Mouse (Mus musculus): ENCODE data around the gene Nup98. TPM values are rescaled to one million over a fixed set of nuclear protein-coding genes. Genes with fewer than 3 reads are reported as not detected.

Nup98 gene
- polyA plus RNA-seq, 1 experiment, result 23.0 TPM

GRCm38 (mm10) chr7:102116579-102117331 lies 93.2 kb downstream of the Nup98 start, which contains the start of gene Chrna10:
Chrna10 (minus strand) TSS chr7:102116828.
- no peaks in the 10 kb centered on the region for H3K79me3 ChIP-seq (ENCODE audit: low read depth)
- H3K36me3 ChIP-seq (ENCODE audit: control insufficient read depth, insufficient read depth), result peaks cover 22% of the 10 kb centered on the region
- H3ac ChIP-seq (ENCODE audit: control insufficient read depth, insufficient read length, low read depth), result no peak within 1 kb of the TSS
- no peak for TF ChIP-seq FOSL1 (IDR thresholded peaks at IDR 0.05; ENCODE audit: insufficient read depth, low read length, poor library complexity, severe bottlenecking)
- TF ChIP-seq CEBPB (IDR thresholded peaks at IDR 0.05; ENCODE audit: low read depth), result no peak
- TF ChIP-seq CTCF (IDR thresholded peaks at IDR 0.05; ENCODE audit: control insufficient read depth, insufficient read depth, insufficient read length), result no peak
- no peak for TF ChIP-seq MYOG (IDR thresholded peaks at IDR 0.05; ENCODE audit: control insufficient read depth, extremely low read depth, insufficient read length)
- no peak for TF ChIP-seq MAX (IDR thresholded peaks at IDR 0.05)
- no peak for TF ChIP-seq MYOD1 (IDR thresholded peaks at IDR 0.05; ENCODE audit: control insufficient read depth, insufficient read length, low read depth)
- TF ChIP-seq USF1 (IDR thresholded peaks at IDR 0.05; ENCODE audit: low read depth), result no peak
- H3K79me2 ChIP-seq (ENCODE audit: control insufficient read depth, insufficient read depth), result no peaks in the 10 kb centered on the region
- H3K4me3 ChIP-seq (ENCODE audit: insufficient read depth, poor library complexity, severe bottlenecking), result no peak within 1 kb of the TSS
- H3K27me3 ChIP-seq (ENCODE audit: control insufficient read depth, insufficient read depth, insufficient read length), result peaks cover 7% of the 10 kb centered on the region

DNA sequence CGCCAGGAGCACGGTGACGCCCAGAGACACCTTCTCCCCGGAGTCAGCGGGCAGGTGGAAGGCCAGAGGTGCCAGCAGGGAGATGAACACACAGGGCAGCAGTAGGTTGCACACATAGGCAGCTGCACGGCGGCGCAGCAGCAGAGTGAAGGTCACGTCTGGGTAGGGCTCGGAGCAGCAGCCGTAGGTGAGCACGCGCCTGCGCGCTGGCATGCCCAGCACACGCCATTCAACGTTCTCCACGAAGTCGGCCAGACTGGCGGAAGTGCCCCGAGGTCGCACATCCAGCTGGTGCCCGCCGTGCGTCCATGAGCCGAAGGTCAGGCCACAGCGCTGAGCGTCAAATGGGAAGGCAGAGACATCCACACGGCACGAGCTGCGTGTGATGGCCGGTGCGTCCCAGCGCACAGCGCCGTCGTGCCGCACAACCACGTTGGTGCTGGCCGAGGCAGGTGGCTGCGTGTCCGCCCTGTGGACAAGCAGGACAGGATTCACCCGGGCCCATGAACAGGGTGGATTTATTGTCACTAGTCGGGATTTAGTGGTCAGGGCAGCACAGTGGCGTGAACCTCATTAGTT lies 96.7 kb downstream of the Nup98 start:
- no peaks in the 10 kb centered on the region for H3K79me2 ChIP-seq (ENCODE audit: control insufficient read depth, insufficient read depth)
- H3K27me3 ChIP-seq (ENCODE audit: control insufficient read depth, insufficient read depth, insufficient read length), result peaks cover 7% of the 10 kb centered on the region
- no peaks in the 10 kb centered on the region for H3K79me3 ChIP-seq (ENCODE audit: low read depth)
- TF ChIP-seq CTCF (IDR thresholded peaks at IDR 0.05; ENCODE audit: control insufficient read depth, insufficient read depth, insufficient read length), result no peak
- no peak for TF ChIP-seq MAX (IDR thresholded peaks at IDR 0.05)
- no peak for TF ChIP-seq USF1 (IDR thresholded peaks at IDR 0.05; ENCODE audit: low read depth)
- TF ChIP-seq MYOG (IDR thresholded peaks at IDR 0.05; ENCODE audit: control insufficient read depth, extremely low read depth, insufficient read length), result no peak
- TF ChIP-seq FOSL1 (IDR thresholded peaks at IDR 0.05; ENCODE audit: insufficient read depth, low read length, poor library complexity, severe bottlenecking), result no peak
- H3K36me3 ChIP-seq (ENCODE audit: control insufficient read depth, insufficient read depth), result no peaks in the 10 kb centered on the region
- H3K4me3 ChIP-seq (ENCODE audit: insufficient read depth, poor library complexity, severe bottlenecking), result no peak overlapping the region
- H3ac ChIP-seq (ENCODE audit: control insufficient read depth, insufficient read length, low read depth), result no peak overlapping the region

DNA sequence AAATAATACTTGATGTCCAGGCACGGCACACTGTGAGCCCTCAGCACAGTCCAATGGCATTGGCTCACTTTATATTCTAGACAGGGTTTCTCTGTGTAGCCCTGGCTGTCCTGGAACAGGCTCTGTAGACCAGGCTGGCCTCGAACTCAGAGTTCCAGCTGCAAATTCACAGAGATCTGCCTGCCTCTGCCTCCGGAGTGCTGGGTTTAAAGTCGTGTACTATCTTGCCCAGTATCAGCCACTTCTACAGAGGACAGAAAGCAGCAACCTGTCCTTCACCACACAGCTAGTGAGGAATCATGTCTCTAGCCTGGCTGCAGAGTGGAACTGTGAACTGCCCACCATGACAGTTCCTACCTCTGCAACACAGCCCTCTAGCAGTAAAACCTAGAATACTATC lies 100.2 kb downstream of the Nup98 start:
- no peaks in the 10 kb centered on the region for H3K36me3 ChIP-seq (ENCODE audit: control insufficient read depth, insufficient read depth)
- H3K27me3 ChIP-seq (ENCODE audit: control insufficient read depth, insufficient read depth, insufficient read length), result peaks cover 17% of the 10 kb centered on the region
- TF ChIP-seq MAX (IDR thresholded peaks at IDR 0.05) (no peak), USF1 (IDR thresholded peaks at IDR 0.05; ENCODE audit: low read depth) (no peak), CEBPB (IDR thresholded peaks at IDR 0.05; ENCODE audit: low read depth) (no peak), FOSL1 (IDR thresholded peaks at IDR 0.05; ENCODE audit: insufficient read depth, low read length, poor library complexity, severe bottlenecking) (no peak), CTCF (IDR thresholded peaks at IDR 0.05; ENCODE audit: control insufficient read depth, insufficient read depth, insufficient read length) (no peak), MYOG (IDR thresholded peaks at IDR 0.05; ENCODE audit: control insufficient read depth, extremely low read depth, insufficient read length) (no peak), MYOD1 (IDR thresholded peaks at IDR 0.05; ENCODE audit: control insufficient read depth, insufficient read length, low read depth) (no peak)

DNA sequence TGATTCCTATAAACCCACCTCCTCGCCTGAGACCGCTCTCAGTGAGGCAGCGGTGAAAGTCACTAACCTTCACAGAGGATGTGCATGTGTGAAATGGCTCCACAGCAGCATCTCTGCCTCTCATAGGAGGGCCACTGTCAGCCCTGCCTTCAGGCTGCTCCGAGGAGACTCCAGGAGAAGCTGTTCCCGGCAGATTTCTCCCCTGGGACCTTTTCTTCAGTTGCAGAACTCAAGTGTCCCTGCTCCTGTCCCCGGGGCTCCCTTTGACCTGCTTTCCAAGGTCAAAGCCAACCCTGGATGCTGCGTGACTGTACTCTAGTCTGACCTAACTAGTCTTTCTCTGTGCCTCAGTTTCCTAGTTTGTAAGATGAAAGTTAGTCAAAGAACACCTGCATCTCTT lies 100.8 kb downstream of the Nup98 start, which contains the start of gene Art5:
Gene Art5 (minus strand): TSS at position 319 of the 400 bp plus-strand sequence.
- H3K79me2 ChIP-seq (ENCODE audit: control insufficient read depth, insufficient read depth), result no peaks in the 10 kb centered on the region
- no peak within 1 kb of the TSS for H3K4me3 ChIP-seq (ENCODE audit: insufficient read depth, poor library complexity, severe bottlenecking)
- no peak within 1 kb of the TSS for H3ac ChIP-seq (ENCODE audit: control insufficient read depth, insufficient read length, low read depth)
- TF ChIP-seq CEBPB (IDR thresholded peaks at IDR 0.05; ENCODE audit: low read depth), result no peak
- TF ChIP-seq USF1 (IDR thresholded peaks at IDR 0.05; ENCODE audit: low read depth), result no peak
- TF ChIP-seq MYOG (IDR thresholded peaks at IDR 0.05; ENCODE audit: control insufficient read depth, extremely low read depth, insufficient read length), result no peak
- TF ChIP-seq MYOD1 (IDR thresholded peaks at IDR 0.05; ENCODE audit: control insufficient read depth, insufficient read length, low read depth), result no peak
- TF ChIP-seq FOSL1 (IDR thresholded peaks at IDR 0.05; ENCODE audit: insufficient read depth, low read length, poor library complexity, severe bottlenecking), result no peak
- TF ChIP-seq MAX (IDR thresholded peaks at IDR 0.05), result no peak
- no peak for TF ChIP-seq CTCF (IDR thresholded peaks at IDR 0.05; ENCODE audit: control insufficient read depth, insufficient read depth, insufficient read length)
- H3K27me3 ChIP-seq (ENCODE audit: control insufficient read depth, insufficient read depth, insufficient read length), result peaks cover 17% of the 10 kb centered on the region
- no peaks in the 10 kb centered on the region for H3K36me3 ChIP-seq (ENCODE audit: control insufficient read depth, insufficient read depth)
- no peaks in the 10 kb centered on the region for H3K79me3 ChIP-seq (ENCODE audit: low read depth)

More for the DNA sequence above, 100.2 kb downstream of the Nup98 start:
- H3K79me2 ChIP-seq (ENCODE audit: control insufficient read depth, insufficient read depth), result no peaks in the 10 kb centered on the region
- H3K4me3 ChIP-seq (ENCODE audit: insufficient read depth, poor library complexity, severe bottlenecking), result no peak overlapping the region
- H3ac ChIP-seq (ENCODE audit: control insufficient read depth, insufficient read length, low read depth), result no peak overlapping the region
- no peaks in the 10 kb centered on the region for H3K79me3 ChIP-seq (ENCODE audit: low read depth)

- no peaks in the 10 kb centered on the region for H3K79me3 ChIP-seq (ENCODE audit: low read depth)
- no peak overlapping the region for H3K4me3 ChIP-seq (ENCODE audit: insufficient read depth, poor library complexity, severe bottlenecking)
- no peak overlapping the region for H3ac ChIP-seq (ENCODE audit: control insufficient read depth, insufficient read length, low read depth)
- H3K36me3 ChIP-seq (ENCODE audit: control insufficient read depth, insufficient read depth), result no peaks in the 10 kb centered on the region
- H3K79me2 ChIP-seq (ENCODE audit: control insufficient read depth, insufficient read depth), result no peaks in the 10 kb centered on the region
- H3K27me3 ChIP-seq (ENCODE audit: control insufficient read depth, insufficient read depth, insufficient read length), result peaks cover 14% of the 10 kb centered on the region
- TF ChIP-seq FOSL1 (IDR thresholded peaks at IDR 0.05; ENCODE audit: insufficient read depth, low read length, poor library complexity, severe bottlenecking) (no peak), MYOG (IDR thresholded peaks at IDR 0.05; ENCODE audit: control insufficient read depth, extremely low read depth, insufficient read length) (no peak), MAX (IDR thresholded peaks at IDR 0.05) (no peak), CTCF (IDR thresholded peaks at IDR 0.05; ENCODE audit: control insufficient read depth, insufficient read depth, insufficient read length) (no peak), CEBPB (IDR thresholded peaks at IDR 0.05; ENCODE audit: low read depth) (no peak), USF1 (IDR thresholded peaks at IDR 0.05; ENCODE audit: low read depth) (no peak), MYOD1 (IDR thresholded peaks at IDR 0.05; ENCODE audit: control insufficient read depth, insufficient read length, low read depth) (no peak)
Observed at GRCm38 (mm10) chr7:102108206-102108605, 101.8 kb downstream of the Nup98 start.

Measured in C2C12 (cell line).